ENCODE assay signal across 8 mouse cellular contexts in the genomic region with DNA sequence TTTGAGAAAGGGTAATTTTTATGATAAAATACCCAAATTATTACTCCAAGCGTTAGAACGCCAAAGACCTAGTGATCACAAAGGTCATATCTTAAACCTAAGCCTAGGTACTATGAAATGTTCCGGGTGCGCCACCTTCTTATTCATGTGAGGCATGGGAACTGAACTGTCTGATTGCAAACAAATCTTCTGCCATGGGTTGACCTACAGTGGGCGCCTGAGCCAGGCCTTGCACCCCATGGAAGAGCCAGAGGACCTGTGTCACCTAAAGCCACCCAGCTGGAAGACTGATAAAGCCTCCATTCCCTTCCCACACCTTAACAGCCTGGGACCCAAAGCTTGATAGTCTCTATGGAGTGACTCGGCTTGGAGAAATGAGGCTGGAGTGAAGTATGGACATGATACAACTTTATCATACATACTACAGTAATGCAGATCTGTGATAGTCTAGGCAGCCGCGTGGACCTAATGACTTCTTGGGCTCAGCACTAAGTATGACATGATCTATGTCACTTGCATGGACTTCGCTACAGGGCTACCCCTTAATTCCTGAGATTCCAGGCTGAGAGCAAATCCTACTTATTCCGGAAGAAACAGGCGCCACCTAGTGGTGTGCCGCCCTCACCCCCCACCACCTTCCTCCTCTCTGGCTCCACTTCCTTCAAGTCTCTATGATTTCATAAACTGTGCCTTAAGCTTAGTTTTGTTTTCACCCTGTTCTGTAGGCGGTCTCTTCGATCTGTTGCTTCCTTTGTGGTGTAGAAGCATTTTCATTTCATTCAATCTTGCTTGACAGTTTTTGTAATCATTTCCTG. TPM values are rescaled to one million over a fixed set of nuclear protein-coding genes. Genes with fewer than 3 reads are reported as not detected.
DNase-seq lines count a peak whose midpoint lies in the region; ATAC-seq and TF ChIP-seq lines count a peak whose summit lies in the region.

No protein-coding gene starts in this region.

- 56% methylated on average over 14 of the region's 14 CpGs for WGBS in forebrain, embryonic 10.5 days
- WGBS in heart, embryonic 16.5 days = 34% methylated on average over 14 of the region's 14 CpGs
- WGBS in liver, postnatal 0 days (ENCODE audit: insufficient replicate concordance) = 32% methylated on average over 14 of the region's 14 CpGs
- WGBS in neural tube, embryonic 13.5 days = 48% methylated on average over 14 of the region's 14 CpGs

- TF ChIP-seq CTCF in liver, postnatal 0 days (IDR thresholded peaks at IDR 0.05; ENCODE audit: low read depth) = peak; percentile 77

- H3K4me2 ChIP-seq in heart, embryonic 16.5 days (ENCODE audit: low read depth, low read length) = peak overlapping the region; percentile 91
- H3K4me2 ChIP-seq in liver, postnatal 0 days (ENCODE audit: low read depth, low read length) = peak overlapping the region; percentile 94
- H3K4me2 ChIP-seq in neural tube, embryonic 13.5 days = peak overlapping the region; percentile 80

- H3K27ac ChIP-seq in forebrain, embryonic 10.5 days = peak overlapping the region; percentile 91; the same call in 1 of the 2 replicates
- H3K27ac ChIP-seq in heart, embryonic 16.5 days (ENCODE audit: low read length) = peak overlapping the region; percentile 98
- H3K27ac ChIP-seq in liver, postnatal 0 days (ENCODE audit: low read depth) = peak overlapping the region; percentile 61
- no peak overlapping the region; the same call in 1 of the 2 replicates for H3K27ac ChIP-seq in neural tube, embryonic 13.5 days (replicated peaks)

- peak overlapping the region; percentile 83; the same call in 1 of the 2 replicates for H3K4me3 ChIP-seq in forebrain, embryonic 10.5 days
- peak overlapping the region; percentile 95 for H3K4me3 ChIP-seq in heart, embryonic 16.5 days (ENCODE audit: low read length)
- H3K4me3 ChIP-seq in liver, postnatal 0 days (ENCODE audit: low read depth, low read length) = peak overlapping the region; percentile 97
- H3K4me3 ChIP-seq in neural tube, embryonic 13.5 days = no peak overlapping the region

- H3K36me3 ChIP-seq in forebrain, embryonic 10.5 days (replicated peaks) = no peaks in the 10 kb centered on the region
- no peaks in the 10 kb centered on the region for H3K36me3 ChIP-seq in heart, embryonic 16.5 days (ENCODE audit: control insufficient read depth, insufficient read depth)
- H3K36me3 ChIP-seq in liver, postnatal 0 days (replicated peaks; ENCODE audit: insufficient read depth, low read length) = no peaks in the 10 kb centered on the region
- H3K36me3 ChIP-seq in neural tube, embryonic 13.5 days = no peaks in the 10 kb centered on the region

- TF ChIP-seq EP300 in liver, postnatal 0 days (IDR thresholded peaks at IDR 0.05; ENCODE audit: low read depth) = no peak

- peak; percentile 73 for ATAC-seq in CD4-positive, CD25-positive, alpha-beta regulatory T cell, adult 4 months
- ATAC-seq in heart, embryonic 16.5 days (replicated peaks; ENCODE audit: extremely low read depth, insufficient read depth, low FRiP score) = no peak; the same call in 1 of the 2 replicates
- ATAC-seq in liver, postnatal 0 days = no peak
- ATAC-seq in neural tube, embryonic 13.5 days (ENCODE audit: low read depth) = no peak

- H3K27me3 ChIP-seq in forebrain, embryonic 10.5 days (ENCODE audit: poor library complexity, severe bottlenecking) = no peaks in the 10 kb centered on the region
- no peaks in the 10 kb centered on the region for H3K27me3 ChIP-seq in heart, embryonic 16.5 days (ENCODE audit: control insufficient read depth, insufficient read depth, low read length)
- no peaks in the 10 kb centered on the region for H3K27me3 ChIP-seq in liver, postnatal 0 days (ENCODE audit: insufficient read depth, low read length)
- no peaks in the 10 kb centered on the region for H3K27me3 ChIP-seq in neural tube, embryonic 13.5 days

- H3K9ac ChIP-seq in heart, embryonic 16.5 days (ENCODE audit: low read length) = no peak overlapping the region
- no peak overlapping the region for H3K9ac ChIP-seq in liver, postnatal 0 days (replicated peaks)
- peak overlapping the region; percentile 91; the same call in 1 of the 2 replicates for H3K9ac ChIP-seq in neural tube, embryonic 13.5 days

- peak; percentile 91 for DNase-seq in brain, adult 2 months (ENCODE audit: low read depth, low spot score)
- peak; percentile 38 for DNase-seq in forebrain, embryonic 10.5 days (ENCODE audit: extremely low spot score, low spot score)
- peak; percentile 72 to 84 for DNase-seq in kidney, postnatal 36 days
- peak; percentile 58 for DNase-seq in liver, postnatal 0 days
- DNase-seq in thymus, postnatal 0 days (ENCODE audit: low spot score) = peak; percentile 79

- H3K4me1 ChIP-seq in forebrain, embryonic 10.5 days = peaks cover 27% of the 10 kb centered on the region
- peaks cover 28% of the 10 kb centered on the region for H3K4me1 ChIP-seq in heart, embryonic 16.5 days (ENCODE audit: control insufficient read depth, insufficient read depth, low read length)
- peaks cover 25% of the 10 kb centered on the region for H3K4me1 ChIP-seq in liver, postnatal 0 days (ENCODE audit: insufficient read depth)
- peaks cover 30% of the 10 kb centered on the region for H3K4me1 ChIP-seq in neural tube, embryonic 13.5 days (replicated peaks)

- H3K9me3 ChIP-seq in forebrain, embryonic 10.5 days = no peaks in the 10 kb centered on the region
- H3K9me3 ChIP-seq in heart, embryonic 16.5 days (replicated peaks; ENCODE audit: control insufficient read depth, low read length) = no peaks in the 10 kb centered on the region
- H3K9me3 ChIP-seq in liver, postnatal 0 days (ENCODE audit: low read length) = no peaks in the 10 kb centered on the region
- no peaks in the 10 kb centered on the region for H3K9me3 ChIP-seq in neural tube, embryonic 13.5 days

RNA-seq across cellular contexts. Expression of a gene that starts 1.0 kb away (rescaled TPM):
- 10 to 100 TPM; 30.1 to 30.3 TPM for polyA plus RNA-seq in CD4-positive, CD25-positive, alpha-beta regulatory T cell, adult 4 months (2017; shearing (Covaris generic))
- polyA plus RNA-seq in forebrain, embryonic 10.5 days (2016; fragmentation: Nextera tagmentation; extraction: Ambion mirVana) = 6.4 and 6.5 TPM in 2 replicates
- polyA plus RNA-seq in heart, embryonic 16.5 days (2015; fragmentation: Nextera tagmentation; extraction: Ambion mirVana) = 12.4 and 12.5 TPM in 2 replicates
- 2.8 and 3.6 TPM in 2 replicates for polyA plus RNA-seq in liver, postnatal 0 days (2015; fragmentation: Nextera tagmentation; extraction: Ambion mirVana)
- 12.0 and 12.2 TPM in 2 replicates for polyA plus RNA-seq in neural tube, embryonic 13.5 days (2015; fragmentation: Nextera tagmentation; extraction: Ambion mirVana)
- 25.1 and 25.5 TPM in 2 replicates for polyA plus RNA-seq in thymus, postnatal 0 days (2015; fragmentation: Nextera tagmentation; extraction: Ambion mirVana)

Comparison
In these comparisons a context has a peak if more than half of its experiments do, and no peak if none do; other contexts are left out.
1. DNase-seq: peak in every context shown above with its lines; median percentile 91 in brain, adult 2 months; 79 in thymus, postnatal 0 days; 78 in kidney, postnatal 36 days; 58 in liver, postnatal 0 days; 38 in forebrain, embryonic 10.5 days.